Mouse (Mus musculus) kidney, adult 8-10 months (tissue): Measurements from ENCODE around the gene Itpr1.
"Not testable (repeated sequence)": the region's sequence is repeated elsewhere in the genome, so short reads cannot be mapped to it uniquely, and the experiment has no call there.

ENCODE experiments used
- DNase-seq, 2 experiments: peaks; one replicate each; pipeline ENCODE4 v3.0.0; 2022

Gene Itpr1

DNA sequence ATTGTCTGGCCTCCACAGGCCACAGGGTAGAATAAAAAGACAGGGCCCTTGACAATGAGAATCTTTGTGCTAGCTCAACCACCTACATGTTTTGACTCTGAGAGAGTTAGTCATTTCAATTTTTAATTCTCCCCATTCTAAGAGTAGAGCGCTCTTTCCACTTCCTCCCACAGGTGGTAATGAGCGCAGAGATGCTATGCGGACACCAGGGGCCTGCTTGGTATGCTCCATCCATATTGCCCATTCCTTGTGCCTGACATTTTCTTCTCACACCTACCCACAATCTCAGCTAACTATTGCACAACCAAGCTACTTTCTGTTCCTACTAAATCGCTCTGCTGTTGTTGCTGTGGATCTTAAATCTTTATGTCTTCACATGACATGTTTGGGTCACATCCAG, 341.5 kb downstream of the Itpr1 start:
- no peak for DNase-seq

DNA sequence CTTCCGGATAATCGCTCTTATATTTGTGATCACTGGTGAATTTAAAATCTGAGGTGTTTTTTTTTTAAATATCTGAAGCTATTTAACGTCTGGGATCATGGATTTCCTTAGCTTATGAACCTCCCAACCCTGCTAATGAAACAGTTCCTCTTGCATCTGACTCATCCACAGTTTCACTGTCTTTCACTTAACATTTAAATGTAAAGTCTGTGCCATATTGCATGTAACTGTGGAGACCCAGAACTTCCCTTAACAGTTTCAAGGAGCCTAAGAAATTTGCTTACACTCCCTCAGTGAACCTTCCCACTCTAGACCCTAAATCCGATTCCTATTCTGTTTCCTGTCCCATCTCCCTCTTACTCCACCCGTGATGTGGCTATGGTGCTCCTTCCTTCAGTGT, 342.0 kb downstream of the Itpr1 start:
- DNase-seq: no peak

DNA sequence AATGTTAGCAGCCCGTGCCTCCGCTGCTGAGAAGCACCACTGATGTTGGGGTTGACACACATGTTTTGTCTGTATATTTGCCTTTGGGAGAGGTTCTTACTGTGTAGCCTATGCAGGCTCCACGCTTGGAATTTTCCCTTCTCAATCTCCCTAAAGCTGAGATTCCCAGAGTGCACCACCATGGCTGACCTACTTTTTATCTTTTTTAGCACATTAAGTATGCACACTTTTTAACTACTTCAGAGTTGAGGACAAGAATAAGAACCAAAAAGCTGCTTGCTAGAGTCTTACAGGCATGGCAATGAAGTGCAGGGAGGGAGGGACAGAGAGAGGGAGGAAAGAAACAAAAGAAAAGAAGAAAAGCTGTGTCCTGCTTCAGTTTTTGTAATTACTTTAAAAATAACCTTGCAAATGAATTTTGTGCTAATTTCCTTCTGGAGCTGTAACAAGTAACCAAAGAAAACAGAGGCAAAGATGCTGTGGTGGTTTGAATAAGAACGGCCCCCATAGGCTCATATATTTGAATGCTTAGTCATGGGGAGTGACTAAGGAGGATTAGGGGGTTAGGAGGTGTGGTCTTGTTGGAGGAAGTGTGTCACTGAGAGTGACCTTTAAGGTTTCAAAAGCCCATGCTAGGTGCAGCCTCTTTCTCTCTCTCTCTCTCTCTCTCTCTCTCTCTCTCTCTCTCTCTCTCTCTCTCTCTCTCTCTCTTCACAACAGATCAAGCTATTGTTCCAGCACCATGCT, 344.9 kb downstream of the Itpr1 start:
- DNase-seq: no peak

DNA sequence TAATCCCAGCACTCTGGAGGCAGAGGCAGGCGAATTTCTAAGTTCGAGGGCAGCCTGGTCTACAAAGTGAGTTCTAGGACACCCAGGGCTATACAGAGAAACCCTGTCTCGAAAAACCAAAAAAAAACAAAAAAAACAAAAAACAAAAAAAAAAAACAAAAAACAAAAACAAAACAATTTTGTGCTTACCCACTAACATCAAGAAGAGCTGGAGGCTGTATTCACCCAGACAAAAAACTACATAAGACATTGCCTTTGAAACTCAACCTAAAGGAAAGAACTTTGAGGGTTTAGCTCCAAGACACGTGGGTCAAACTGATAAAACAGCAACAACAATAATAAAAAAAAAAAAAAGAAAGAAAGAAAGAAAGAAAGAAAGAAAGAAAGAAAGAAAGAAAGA, 346.3 kb downstream of the Itpr1 start:
- not testable (repeated sequence) for DNase-seq

DNA sequence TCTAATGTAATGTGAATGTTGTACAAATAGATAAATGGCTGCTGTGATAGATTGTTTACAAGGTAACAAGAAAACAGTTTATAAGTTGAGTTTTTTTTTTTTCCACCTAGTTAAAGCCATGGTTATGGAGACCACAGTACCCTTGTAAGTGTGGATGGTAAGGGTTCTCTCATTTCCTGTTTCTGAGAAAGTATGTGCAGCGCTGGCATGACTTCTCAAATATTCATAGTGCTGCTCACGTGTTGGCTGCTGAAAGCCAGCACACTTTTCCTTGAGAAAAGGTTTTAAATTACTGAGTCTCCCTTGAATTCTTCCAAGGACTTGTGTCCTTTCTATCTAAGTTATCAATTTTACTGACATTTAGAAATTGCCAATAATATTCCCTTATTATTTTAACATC, 350.1 kb downstream of the Itpr1 start:
- no peak for DNase-seq

DNA sequence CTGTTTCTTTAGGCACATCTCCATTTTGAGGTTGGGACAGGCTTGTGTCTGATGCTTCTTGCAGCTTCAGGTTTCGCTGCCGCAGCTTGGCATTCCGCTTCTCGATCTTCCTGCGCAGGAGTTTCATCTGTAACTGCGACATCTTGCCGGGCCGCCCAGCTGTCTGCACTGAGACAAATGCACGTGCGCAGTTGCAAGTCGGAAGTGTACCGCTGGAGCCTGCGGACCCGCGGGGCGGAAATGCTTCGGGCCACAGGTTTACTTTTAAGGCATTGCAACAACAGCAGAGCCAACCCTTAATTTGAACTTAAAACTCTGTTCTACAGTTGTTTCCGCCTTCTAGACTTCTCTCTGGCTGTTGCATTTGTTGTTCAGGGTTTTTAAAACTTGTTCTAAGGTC, 352.6 kb downstream of the Itpr1 start:
- not testable (repeated sequence) for DNase-seq

DNA sequence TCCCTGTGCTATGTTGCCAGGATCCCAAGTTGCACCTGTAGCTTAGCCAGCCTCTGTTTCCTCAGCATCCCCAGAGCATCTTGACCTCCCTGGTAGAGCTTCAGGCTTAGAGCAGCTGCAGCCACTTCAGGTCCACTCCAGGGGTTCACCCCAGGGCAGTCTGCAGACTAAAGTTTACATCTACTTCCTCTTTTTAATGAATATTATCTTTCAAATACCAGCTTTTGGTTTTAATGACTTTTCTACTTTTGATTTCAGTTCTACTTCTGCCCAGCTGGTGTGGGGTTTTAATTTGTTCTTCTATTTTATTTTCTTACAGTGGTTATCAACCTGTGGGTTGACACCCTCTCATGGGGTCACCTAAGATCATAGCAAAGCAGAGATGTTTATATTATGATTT, 353.7 kb downstream of the Itpr1 start:
- no peak for DNase-seq

DNA sequence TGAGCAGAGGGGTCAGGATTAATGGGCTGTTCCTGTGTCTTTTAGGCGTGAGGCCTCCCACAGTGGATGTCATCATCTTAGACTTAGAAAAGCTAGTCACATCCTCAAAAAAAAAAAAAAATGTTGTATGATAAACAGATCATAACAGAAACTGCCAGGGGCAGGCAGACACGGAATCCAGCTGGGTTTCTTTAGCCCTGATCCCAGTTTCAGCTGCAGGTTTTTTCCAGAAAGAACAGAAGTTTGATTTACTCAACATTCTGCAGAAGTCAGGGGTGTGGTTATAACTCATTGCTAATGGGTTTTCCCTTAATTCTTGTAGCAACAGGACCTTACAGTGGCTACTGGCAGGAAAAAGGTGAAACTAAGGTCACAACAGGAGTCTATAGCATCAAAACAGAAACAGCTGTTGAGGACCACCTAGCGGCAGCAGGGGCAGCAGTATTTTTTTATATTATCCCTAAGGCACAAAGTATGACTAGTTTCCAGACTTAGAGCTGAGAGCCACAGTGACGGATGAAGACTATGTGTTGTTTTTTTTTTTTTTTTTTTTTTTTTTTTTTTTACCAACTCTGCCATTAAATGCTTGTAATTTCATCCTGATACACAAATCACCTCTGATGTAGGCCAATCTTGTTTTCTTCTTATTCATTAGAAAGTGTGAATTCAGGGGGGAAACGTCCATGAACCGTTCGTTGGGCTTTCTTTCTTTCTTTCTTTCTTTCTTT, 356.7 kb downstream of the Itpr1 start:
- DNase-seq: peak; percentile 18 to 58

DNA sequence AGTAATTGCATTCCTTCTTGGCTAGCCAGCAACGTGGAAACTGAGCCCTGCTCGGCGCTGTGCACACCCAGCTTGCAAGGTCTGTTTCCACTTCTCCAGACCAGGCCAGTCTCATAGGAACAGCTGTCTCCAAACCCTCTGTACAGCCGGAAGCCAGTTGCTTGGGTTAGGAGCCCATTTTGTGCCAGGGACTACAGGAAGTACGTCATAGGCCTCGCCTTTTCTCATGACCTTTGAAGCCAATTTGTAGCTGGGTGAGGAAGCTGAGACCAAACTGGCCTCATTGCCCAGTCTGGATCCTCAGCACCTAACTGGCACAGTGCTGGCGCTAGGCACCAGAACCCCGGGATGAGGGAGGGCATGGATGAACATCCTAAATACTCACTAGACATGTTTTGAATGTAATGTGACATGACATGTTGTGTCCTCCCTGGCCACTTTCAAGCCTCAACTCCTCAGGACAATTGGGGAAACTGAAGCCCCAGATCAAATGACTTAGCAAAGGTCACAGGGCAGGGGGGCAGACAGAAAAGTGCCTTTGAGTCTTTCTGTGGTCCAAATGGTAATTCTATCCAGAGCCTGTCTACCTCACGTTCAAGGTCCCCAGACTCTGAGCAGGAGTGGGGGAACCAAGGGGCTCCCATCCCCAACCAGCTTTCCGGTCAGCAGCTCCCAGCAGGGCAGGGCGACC, 357.6 kb downstream of the Itpr1 start:
- peak; percentile 72 to 75 for DNase-seq

DNA sequence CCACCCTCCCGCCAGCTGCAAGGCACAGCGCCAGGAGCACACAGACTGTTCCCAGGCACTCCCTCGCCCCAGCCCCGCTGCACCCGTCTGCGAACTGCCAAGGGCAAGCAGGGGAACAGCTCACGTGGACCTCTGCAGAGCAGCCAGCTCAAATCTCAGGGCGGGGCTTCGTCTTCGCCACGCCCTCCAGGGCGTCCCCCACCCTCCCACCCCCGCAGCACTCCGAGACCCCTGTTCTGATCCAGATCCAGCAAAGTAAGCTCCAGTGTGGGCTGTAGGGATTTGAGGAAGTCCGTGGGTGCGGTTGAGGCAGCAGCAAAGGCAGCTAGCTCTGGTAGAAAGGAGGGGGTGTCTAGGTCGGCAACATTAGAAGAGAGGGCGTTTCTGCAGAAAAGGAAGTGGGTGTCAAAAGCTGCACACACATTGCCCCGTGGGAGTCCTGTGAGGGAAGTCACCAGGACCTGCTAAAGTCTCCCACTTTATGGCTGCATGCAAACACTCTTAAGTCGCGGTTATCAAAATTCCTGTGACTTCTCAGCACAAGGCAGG, 358.2 kb downstream of the Itpr1 start:
- DNase-seq: peak; percentile 86 to 91

DNA sequence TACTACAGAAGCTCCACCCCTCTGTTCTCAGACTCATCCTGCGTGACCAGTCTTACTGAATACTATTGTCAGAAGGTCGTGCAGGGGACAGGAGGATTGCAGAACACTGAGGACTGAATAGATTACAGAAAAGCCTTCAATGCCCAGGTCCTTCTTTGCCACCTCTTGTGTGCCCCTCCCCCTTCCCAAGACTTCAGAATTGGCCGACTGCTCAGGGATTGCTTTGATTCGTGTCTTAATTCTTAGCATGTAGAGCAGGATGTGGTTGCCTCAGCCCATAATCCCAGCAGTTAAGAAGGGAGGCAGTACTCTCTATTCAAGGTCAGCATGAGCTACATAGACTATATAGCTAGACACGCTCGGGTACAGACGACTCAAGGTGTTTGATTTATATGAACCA, 359.8 kb downstream of the Itpr1 start:
- no peak for DNase-seq

DNA sequence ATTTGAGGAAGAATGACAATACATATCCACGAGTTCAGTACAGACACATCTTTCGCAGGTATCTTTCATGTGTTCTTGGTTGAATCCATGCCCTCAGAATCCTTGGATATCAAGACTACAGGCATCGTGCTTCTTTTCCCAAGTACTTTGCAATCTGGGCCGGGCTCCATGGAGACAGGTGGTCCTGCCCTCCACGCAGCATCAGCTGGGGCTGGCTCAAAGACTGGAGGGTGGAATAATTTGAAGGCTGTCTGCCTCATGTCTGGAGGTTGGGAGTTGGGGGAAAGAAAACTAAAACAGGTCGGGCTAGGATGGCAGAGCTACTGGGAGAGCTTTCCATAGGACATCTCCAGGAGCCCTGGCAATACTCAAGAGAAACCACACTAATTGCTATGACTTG, 364.2 kb downstream of the Itpr1 start:
- no peak for DNase-seq

DNA sequence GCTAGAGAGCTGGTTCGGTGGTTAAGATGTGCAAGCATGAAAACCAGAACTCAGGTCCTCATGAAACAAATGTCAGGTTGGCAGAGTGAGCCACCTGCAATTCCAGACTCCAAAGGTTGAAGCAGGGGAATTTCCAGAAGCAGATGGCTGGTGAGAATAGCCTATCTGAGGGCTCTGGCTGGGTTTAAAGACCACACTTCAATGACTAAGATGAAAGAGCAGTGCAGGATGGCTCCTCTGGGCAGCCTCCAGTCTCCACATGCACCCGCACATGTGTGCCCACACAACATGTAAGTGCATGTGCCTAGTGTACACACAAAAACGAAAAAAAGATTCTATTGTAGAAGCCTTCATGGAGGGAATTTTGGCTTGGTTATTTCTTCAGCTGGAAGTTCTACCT, 375.5 kb downstream of the Itpr1 start:
- DNase-seq: no peak

DNA sequence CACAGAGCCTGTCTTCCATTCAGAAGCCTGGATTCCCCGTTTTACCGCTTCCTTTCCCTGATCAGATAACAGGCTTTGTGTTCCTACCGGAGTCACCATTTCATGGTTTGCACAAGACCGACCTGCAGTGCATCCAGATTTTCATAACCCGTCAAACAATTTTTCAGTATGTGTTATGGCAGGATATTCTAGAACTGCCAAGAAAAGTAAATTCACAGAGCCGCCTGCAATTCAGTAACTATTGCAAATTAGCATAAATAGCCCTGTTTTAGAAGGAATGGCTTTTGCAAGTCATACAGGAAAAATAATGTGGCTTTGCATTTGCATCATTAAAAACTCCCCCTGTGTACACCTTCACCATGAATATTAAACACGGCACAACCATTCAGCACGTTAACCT, 379.3 kb downstream of the Itpr1 start:
- no peak for DNase-seq

DNA sequence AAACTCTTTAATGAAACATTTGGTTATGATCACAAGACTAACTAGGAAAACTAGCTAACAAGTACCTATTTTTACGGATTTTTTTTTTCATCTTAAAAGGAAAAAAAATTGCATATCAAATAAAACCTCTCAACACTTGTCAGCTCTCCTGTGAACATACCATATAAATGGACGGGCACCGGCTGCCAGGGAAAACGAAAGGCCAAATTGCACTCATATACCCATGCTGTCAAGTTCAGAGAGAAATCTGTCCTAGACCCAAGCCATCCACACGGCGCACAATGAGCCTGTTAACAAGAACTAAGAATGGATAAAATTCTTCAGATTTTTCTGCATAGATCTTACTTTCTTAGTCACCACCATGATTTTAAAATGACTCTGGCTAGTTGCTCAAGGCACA, 379.7 kb downstream of the Itpr1 start:
- DNase-seq: no peak

DNA sequence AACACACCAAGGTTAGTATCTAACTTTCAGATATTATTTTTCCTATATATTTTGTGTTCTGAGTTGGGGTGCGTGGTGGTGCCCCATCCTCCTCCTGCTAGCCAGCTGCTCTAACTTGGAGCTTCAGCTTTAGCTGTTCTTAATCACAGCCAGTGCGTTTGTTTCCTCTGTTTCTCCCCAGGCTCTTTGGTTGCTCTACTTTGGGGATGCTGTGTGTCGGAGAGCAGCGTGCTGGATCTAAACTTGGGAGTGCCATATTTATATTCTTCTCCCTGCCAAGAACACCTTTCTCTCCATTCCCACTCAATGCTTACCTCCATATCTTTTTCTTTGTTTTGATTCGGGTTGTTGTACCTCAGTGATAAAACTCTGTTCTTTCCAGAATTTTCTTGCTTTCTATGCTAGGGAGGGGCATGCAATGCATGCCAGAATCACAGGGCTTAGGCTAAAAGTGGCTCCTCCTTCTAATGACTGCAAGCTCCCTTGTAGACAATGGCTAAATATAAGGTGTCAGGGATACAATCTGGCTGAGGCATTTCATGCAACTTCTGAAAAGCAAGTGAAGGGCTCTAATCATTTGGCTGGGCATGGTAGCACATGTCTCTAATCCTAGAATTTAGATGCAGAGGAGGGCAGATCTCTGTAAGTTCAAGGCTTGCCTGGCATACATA, 381.4 kb downstream of the Itpr1 start:
- DNase-seq: no peak

DNA sequence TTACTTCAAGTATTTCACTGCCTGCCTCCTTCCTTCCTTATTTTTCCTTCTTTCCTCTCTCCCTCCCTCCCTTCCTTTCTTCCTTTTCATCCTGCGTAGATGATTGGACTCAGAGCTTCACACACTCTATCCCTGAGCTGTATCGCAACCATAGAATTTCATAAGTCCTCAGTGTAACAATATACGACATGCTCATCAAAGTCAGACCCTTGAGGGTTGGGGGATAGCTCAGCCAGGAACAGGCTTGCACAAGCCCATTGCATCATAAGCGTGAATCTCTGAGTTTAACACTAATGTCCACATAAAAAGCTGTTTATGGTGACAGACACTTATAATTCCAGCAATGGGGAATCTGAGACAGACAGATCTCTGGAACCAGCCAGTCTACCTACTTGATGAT, 385.8 kb downstream of the Itpr1 start:
- no peak for DNase-seq

DNA sequence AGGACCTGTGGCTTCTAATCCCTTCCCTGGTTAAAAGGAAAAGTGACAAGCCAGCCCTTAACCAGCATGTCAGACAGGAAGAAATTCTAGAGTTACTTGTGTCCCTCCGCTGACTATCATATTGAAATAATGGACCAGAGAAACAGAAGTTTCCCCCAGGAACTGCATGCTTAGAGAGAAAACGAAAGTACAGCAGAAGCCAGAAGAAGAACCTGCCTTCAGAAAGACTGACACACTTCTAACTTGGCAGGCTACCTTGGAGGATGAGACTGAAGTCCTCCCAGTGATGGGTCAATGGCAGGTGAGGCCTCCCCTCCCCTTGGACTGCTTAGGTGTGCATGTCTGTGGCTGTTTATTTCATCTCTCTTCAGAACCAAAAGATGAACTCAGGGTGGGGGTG, 386.4 kb downstream of the Itpr1 start:
- no peak for DNase-seq
